Mouse (Mus musculus) testis, adult 2 months (tissue): ENCODE data around the gene Sp2.

Experiments used
- CTCF ChIP-seq: fragments of 200-500 bp; IDR thresholded peaks from 2 replicates; pipeline ENCODE4 v1.5.1; 2012; ENCODE audit warnings: low read depth, mild to moderate bottlenecking, inconsistent platforms, low read length, moderate library complexity; ENCODE audit not compliant: control insufficient read depth, insufficient read depth, insufficient replicate concordance
- POLR2A ChIP-seq: fragments of 200-500 bp; IDR thresholded peaks from 2 replicates; pipeline ENCODE4 v1.6.1; 2012; ENCODE audit warnings: low read depth, mild to moderate bottlenecking, inconsistent platforms, low read length, moderate library complexity; ENCODE audit not compliant: control insufficient read depth

DNA sequence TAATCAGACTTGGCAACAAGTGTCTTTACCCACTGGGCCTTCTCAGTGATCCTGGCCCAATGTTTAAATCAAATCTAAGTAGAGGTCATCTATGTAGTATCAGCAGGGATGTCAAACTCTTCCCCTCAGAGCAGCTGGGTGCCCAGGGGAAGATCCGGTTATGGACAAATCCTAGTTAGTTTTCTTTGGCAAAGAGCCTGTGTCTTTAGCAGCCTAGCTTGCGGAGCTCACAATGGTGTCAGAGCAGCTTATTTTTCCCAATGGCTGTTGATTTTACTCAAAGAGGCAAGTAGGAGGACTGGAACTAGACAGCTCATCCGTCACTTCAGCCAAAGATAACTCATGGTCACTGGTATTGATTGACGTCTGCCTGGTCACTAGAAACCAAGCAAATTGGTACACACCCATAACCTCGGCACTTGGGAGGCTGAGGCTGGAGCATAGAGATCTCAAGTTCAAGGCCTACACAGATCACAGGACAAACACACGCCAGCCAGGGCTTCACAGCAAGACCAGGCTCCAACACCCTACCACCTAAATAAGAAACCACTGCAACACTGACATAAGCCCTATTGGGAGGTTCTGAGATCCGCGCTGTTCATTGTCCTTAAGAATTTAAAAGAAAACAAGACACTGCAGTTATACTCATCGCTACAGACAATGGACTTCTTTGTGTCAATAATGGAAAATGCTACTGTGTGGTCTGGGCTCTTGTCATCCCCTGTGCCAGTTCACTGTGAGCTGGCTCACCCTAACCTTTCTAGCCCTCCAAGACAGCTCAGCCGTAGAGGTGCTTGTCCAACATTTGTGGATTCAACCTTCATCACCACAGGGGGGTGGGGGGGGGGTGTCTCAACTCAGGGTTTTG is 7.0 kb downstream of the Sp2 start:
- TF ChIP-seq CTCF (no peak), POLR2A (no peak)
